Mouse (Mus musculus): ENCODE measurements at regions not wholly inside any gene's neighbourhood (a gene's known extent, or its start where the extent isn't known, plus 50 kb on each side); places are given as distances from the start of the nearest gene placed in this dataset.

GRCm38 (mm10) chr4:82029237-82029636 is 586.6 kb upstream of the Mpdz start:
- no peak for TF ChIP-seq POLR2A (IDR thresholded peaks at IDR 0.05; ENCODE audit: low read depth, low read length)
- TF ChIP-seq CTCF (conservative IDR thresholded peaks at IDR 0.05; ENCODE audit: insufficient read depth, insufficient read length, low read depth, low read length), result no peak

Data from kidney, adult 2 months (tissue).